Mouse (Mus musculus): Measurements from ENCODE around the gene Hmbs. TPM values are rescaled to one million over a fixed set of nuclear protein-coding genes. Genes with fewer than 3 reads are reported as not detected.

Hmbs gene
- polyA plus RNA-seq (2012; rRNA removed) = 60.1 and 61.3 TPM in 2 replicates
- 97.1 and 102 TPM in 2 replicates for polyA plus RNA-seq (2014; fragmentation: Nextera tagmentation; extraction: Ambion mirVana)

DNA sequence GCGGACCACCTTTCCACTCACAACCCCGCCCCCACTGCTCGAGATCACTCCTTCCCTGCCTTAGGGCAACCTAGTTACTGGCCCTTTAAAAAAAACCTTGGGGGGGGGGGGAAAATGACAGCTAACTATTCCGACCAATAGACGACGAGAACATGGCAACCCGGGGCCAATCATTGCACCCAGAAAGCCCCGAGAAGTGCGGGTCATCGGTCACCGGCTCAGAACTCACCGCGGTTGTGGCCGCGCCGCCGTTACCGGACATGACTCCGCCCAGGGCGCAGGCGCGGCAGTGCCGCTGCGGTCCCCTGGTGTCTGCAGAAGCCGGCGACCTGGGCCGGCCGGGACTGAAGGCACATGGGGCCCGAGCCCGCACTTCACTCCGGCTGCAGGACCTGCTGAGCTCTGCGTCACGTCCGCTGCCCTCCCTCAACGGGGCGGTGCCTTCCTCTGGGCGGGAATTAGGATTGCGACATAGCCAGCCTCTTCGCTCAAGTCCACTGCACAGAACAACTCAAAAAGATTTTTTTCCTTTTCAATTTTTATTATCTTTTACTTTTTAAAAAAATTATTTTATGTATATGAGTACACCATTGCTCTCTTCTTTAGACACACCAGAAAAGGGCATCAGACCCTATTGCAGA lies at the start of gene Hmbs:
Gene Hmbs (minus strand): TSS at position 448 of the 641 bp plus-strand sequence.
- H3K27me3 ChIP-seq (ENCODE audit: control insufficient read depth, insufficient read depth, low read length) = no peaks in the 10 kb centered on the region
- peak; percentile 96 for ATAC-seq (ENCODE audit: low FRiP score, low read depth)
- H3K4me2 ChIP-seq (replicated peaks; ENCODE audit: low read depth, low read length, severe bottlenecking) = peak within 1 kb of the TSS; percentile 66
- H3K4me3 ChIP-seq (replicated peaks; ENCODE audit: low read length) = peak within 1 kb of the TSS; percentile 83
- peaks cover 42% of the 10 kb centered on the region for H3K36me3 ChIP-seq (ENCODE audit: control insufficient read depth, insufficient read depth, low read length)
- TF ChIP-seq POLR2A (IDR thresholded peaks at IDR 0.05; ENCODE audit: borderline replicate concordance, extremely low read depth, insufficient read depth, insufficient read length) = peak; percentile 52; the same call in 1 of the 2 replicates
- H3K27ac ChIP-seq (replicated peaks; ENCODE audit: low read depth, low read length) = peak within 1 kb of the TSS; percentile 92
- H3K9me3 ChIP-seq (ENCODE audit: control insufficient read depth, low read length) = no peaks in the 10 kb centered on the region
- H3K4me1 ChIP-seq (ENCODE audit: control insufficient read depth, insufficient read depth, low read length) = peaks cover 4% of the 10 kb centered on the region
- WGBS = 0% methylated on average over 26 of the region's 39 CpGs
- peak; percentile 94 for DNase-seq (ENCODE audit: low spot score)
- peak within 1 kb of the TSS; percentile 83 for H3K9ac ChIP-seq (ENCODE audit: low read depth, low read length, severe bottlenecking)

GRCm38 (mm10) chr9:44391466-44391865 lies 47.4 kb upstream of the Hmbs start:
- WGBS = 35% methylated on average over 4 of the region's 4 CpGs
- no peaks in the 10 kb centered on the region for H3K27me3 ChIP-seq (ENCODE audit: control insufficient read depth, insufficient read depth, low read length)
- no peaks in the 10 kb centered on the region for H3K4me1 ChIP-seq (ENCODE audit: control insufficient read depth, insufficient read depth, low read length)
- ATAC-seq (ENCODE audit: low FRiP score, low read depth) (peak; percentile 55), DNase-seq (ENCODE audit: low spot score) (peak; percentile 42)
- no peak overlapping the region for H3K27ac ChIP-seq (replicated peaks; ENCODE audit: low read depth, low read length)
- H3K4me3 ChIP-seq (replicated peaks; ENCODE audit: low read length) = no peak overlapping the region
- TF ChIP-seq POLR2A (IDR thresholded peaks at IDR 0.05; ENCODE audit: borderline replicate concordance, extremely low read depth, insufficient read depth, insufficient read length) = no peak
- no peak overlapping the region for H3K4me2 ChIP-seq (replicated peaks; ENCODE audit: low read depth, low read length, severe bottlenecking)
- H3K9ac ChIP-seq (ENCODE audit: low read depth, low read length, severe bottlenecking) = no peak overlapping the region
- peaks cover 59% of the 10 kb centered on the region for H3K36me3 ChIP-seq (ENCODE audit: control insufficient read depth, insufficient read depth, low read length)
- no peaks in the 10 kb centered on the region for H3K9me3 ChIP-seq (ENCODE audit: control insufficient read depth, low read length)

- H3K4me2 ChIP-seq (replicated peaks; ENCODE audit: low read depth, low read length, severe bottlenecking) = no peak overlapping the region
- ATAC-seq (ENCODE audit: low FRiP score, low read depth) = no peak
- H3K4me3 ChIP-seq (replicated peaks; ENCODE audit: low read length) = no peak overlapping the region
- H3K4me1 ChIP-seq (ENCODE audit: control insufficient read depth, insufficient read depth, low read length) = no peaks in the 10 kb centered on the region
- DNase-seq (ENCODE audit: low spot score) = peak; percentile 42
- H3K36me3 ChIP-seq (ENCODE audit: control insufficient read depth, insufficient read depth, low read length) = peaks cover 78% of the 10 kb centered on the region
- TF ChIP-seq POLR2A (IDR thresholded peaks at IDR 0.05; ENCODE audit: borderline replicate concordance, extremely low read depth, insufficient read depth, insufficient read length) = no peak
- H3K9me3 ChIP-seq (ENCODE audit: control insufficient read depth, low read length) = no peaks in the 10 kb centered on the region
- no peak overlapping the region for H3K9ac ChIP-seq (ENCODE audit: low read depth, low read length, severe bottlenecking)
- WGBS = 63% methylated on average over 8 of the region's 8 CpGs
- H3K27ac ChIP-seq (replicated peaks; ENCODE audit: low read depth, low read length) = no peak overlapping the region
- no peaks in the 10 kb centered on the region for H3K27me3 ChIP-seq (ENCODE audit: control insufficient read depth, insufficient read depth, low read length)
Measured at GRCm38 (mm10) chr9:44389273-44389672, 45.2 kb upstream of the Hmbs start.

DNA sequence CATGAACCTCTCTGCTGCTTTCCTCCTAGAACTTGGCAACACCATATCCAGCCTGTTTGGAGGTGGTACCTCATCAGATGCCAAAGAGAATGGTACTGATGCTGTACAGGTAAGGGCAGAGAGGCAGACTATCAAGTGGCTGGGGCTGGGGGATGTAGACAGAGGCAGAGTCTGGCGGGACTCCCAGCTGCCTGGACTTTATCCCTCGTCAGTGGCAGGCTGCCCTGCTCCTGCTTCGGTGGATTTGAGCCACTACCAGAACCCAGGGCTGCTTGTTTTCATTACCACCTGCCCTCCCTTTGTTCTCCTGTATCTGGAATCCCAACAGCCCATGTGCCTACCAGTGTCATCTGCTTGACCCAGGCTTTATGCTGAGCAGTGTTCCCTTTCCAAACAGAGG lies 43.2 kb upstream of the Hmbs start:
- TF ChIP-seq POLR2A (IDR thresholded peaks at IDR 0.05; ENCODE audit: borderline replicate concordance, extremely low read depth, insufficient read depth, insufficient read length) = no peak
- no peak overlapping the region for H3K9ac ChIP-seq (ENCODE audit: low read depth, low read length, severe bottlenecking)
- no peak for DNase-seq (ENCODE audit: low spot score)
- H3K27me3 ChIP-seq (ENCODE audit: control insufficient read depth, insufficient read depth, low read length) = no peaks in the 10 kb centered on the region
- ATAC-seq (ENCODE audit: low FRiP score, low read depth) = no peak
- peaks cover 94% of the 10 kb centered on the region for H3K36me3 ChIP-seq (ENCODE audit: control insufficient read depth, insufficient read depth, low read length)
- H3K9me3 ChIP-seq (ENCODE audit: control insufficient read depth, low read length) = no peaks in the 10 kb centered on the region
- H3K4me3 ChIP-seq (replicated peaks; ENCODE audit: low read length) = no peak overlapping the region
- no peak overlapping the region for H3K27ac ChIP-seq (replicated peaks; ENCODE audit: low read depth, low read length)
- H3K4me1 ChIP-seq (ENCODE audit: control insufficient read depth, insufficient read depth, low read length) = no peaks in the 10 kb centered on the region
- WGBS = 81% methylated on average over 3 of the region's 3 CpGs
- no peak overlapping the region for H3K4me2 ChIP-seq (replicated peaks; ENCODE audit: low read depth, low read length, severe bottlenecking)

GRCm38 (mm10) chr9:44384596-44384995 lies 40.6 kb upstream of the Hmbs start:
- TF ChIP-seq POLR2A (IDR thresholded peaks at IDR 0.05; ENCODE audit: borderline replicate concordance, extremely low read depth, insufficient read depth, insufficient read length) = no peak

More at GRCm38 (mm10) chr9:44384596-44384995, 40.6 kb upstream of the Hmbs start:
- Histone ChIP-seq H3K4me2 (replicated peaks; ENCODE audit: low read depth, low read length, severe bottlenecking) (no peak overlapping the region), H3K27me3 (ENCODE audit: control insufficient read depth, insufficient read depth, low read length) (no peaks in the 10 kb centered on the region), H3K27ac (replicated peaks; ENCODE audit: low read depth, low read length) (no peak overlapping the region), H3K4me1 (ENCODE audit: control insufficient read depth, insufficient read depth, low read length) (peaks cover 7% of the 10 kb centered on the region), H3K9ac (ENCODE audit: low read depth, low read length, severe bottlenecking) (no peak overlapping the region), H3K9me3 (ENCODE audit: control insufficient read depth, low read length) (no peaks in the 10 kb centered on the region), H3K36me3 (ENCODE audit: control insufficient read depth, insufficient read depth, low read length) (peaks cover 83% of the 10 kb centered on the region), H3K4me3 (replicated peaks; ENCODE audit: low read length) (no peak overlapping the region)
- DNase-seq (ENCODE audit: low spot score) = no peak
- ATAC-seq (ENCODE audit: low FRiP score, low read depth) = no peak
- WGBS = 95% methylated on average over 13 of the region's 13 CpGs
